Mouse (Mus musculus): Measurements from ENCODE around the gene Gm17387. TPM values are rescaled to one million over a fixed set of nuclear protein-coding genes. Genes with fewer than 3 reads are reported as not detected.

Gm17387 gene
- polyA plus RNA-seq, 1 experiment from 2014 or later: not detected

- no peak overlapping the region for H3K9ac ChIP-seq
- H3K27me3 ChIP-seq: no peaks in the 10 kb centered on the region
- peaks cover 14% of the 10 kb centered on the region for H3K4me1 ChIP-seq
- peak; percentile 50; the same call in 1 of the 2 replicates for ATAC-seq (ENCODE audit: borderline replicate concordance, extremely low read depth, low FRiP score, low TSS enrichment)
- no peak overlapping the region for H3K4me3 ChIP-seq
- peak overlapping the region; percentile 97 for H3K27ac ChIP-seq
- H3K36me3 ChIP-seq: no peaks in the 10 kb centered on the region
- H3K4me2 ChIP-seq: peak overlapping the region; percentile 43
- no peaks in the 10 kb centered on the region for H3K9me3 ChIP-seq
- WGBS: 23% methylated on average over 6 of the region's 9 CpGs
These were observed 12.1 kb downstream of the Gm17387 start for GRCm38 (mm10) chr7:141040867-141041606.

DNA sequence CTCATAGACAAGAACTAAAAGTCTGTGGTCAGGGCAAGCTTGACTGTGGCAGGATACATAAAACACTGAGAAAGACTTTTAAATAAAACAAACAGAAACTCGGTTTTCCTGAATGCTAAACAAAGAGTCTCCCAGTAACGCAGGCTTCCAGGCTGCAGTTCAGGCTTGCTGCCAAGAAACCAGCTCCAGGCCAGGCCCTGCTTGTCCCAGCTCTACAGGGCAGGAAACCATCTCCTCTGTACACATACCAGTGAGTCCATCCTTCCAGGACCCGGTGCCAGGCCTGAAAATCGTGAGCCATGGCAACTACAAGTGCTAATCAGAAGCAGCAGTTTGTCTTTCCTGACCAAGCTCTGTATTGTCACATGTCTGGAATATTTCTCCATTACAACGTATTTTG is 12.7 kb downstream of the Gm17387 start:
- WGBS: 7% methylated on average over 5 of the region's 5 CpGs
- Histone ChIP-seq H3K27me3 (no peaks in the 10 kb centered on the region), H3K9ac (no peak overlapping the region; the same call in 1 of the 2 replicates), H3K36me3 (no peaks in the 10 kb centered on the region), H3K4me1 (peaks cover 14% of the 10 kb centered on the region), H3K4me3 (no peak overlapping the region), H3K27ac (peak overlapping the region; percentile 97), H3K9me3 (no peaks in the 10 kb centered on the region), H3K4me2 (peak overlapping the region; percentile 43)
- peak; percentile 93 for ATAC-seq (ENCODE audit: borderline replicate concordance, extremely low read depth, low FRiP score, low TSS enrichment)

DNA sequence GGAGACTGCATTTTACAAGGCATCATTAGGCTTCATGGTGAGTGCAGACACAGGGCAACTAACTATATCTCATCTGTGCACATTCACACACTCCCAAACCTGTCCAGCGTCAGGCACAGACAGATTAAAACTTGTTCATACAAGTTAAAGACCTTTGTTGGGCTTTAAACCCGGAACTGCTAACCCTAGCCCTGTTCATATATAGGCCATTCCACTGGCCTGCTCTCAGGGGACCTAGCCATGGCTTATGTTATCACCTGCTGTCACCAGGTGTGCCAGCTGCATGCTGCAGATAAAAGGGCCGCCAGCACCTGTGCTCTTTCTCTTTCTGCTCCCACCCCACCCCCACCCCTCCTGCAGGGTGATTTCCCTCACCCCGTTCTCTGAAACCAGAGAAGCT is 13.6 kb downstream of the Gm17387 start:
- Histone ChIP-seq H3K36me3 (no peaks in the 10 kb centered on the region), H3K4me1 (peaks cover 20% of the 10 kb centered on the region), H3K4me2 (no peak overlapping the region), H3K27ac (peak overlapping the region; percentile 38; the same call in 1 of the 2 replicates), H3K27me3 (no peaks in the 10 kb centered on the region), H3K9ac (no peak overlapping the region), H3K4me3 (no peak overlapping the region), H3K9me3 (no peaks in the 10 kb centered on the region)
- ATAC-seq (ENCODE audit: borderline replicate concordance, extremely low read depth, low FRiP score, low TSS enrichment): no peak
- 50% methylated on average over 4 of the region's 4 CpGs for WGBS

- peak overlapping the region; percentile 91 for H3K27ac ChIP-seq
- peak overlapping the region; percentile 29; the same call in 1 of the 2 replicates for H3K9ac ChIP-seq
- 0 out of 2 replicates have a peak, but pooled peaks have one; percentile 0 for ATAC-seq (ENCODE audit: borderline replicate concordance, extremely low read depth, low FRiP score, low TSS enrichment)
- no peaks in the 10 kb centered on the region for H3K9me3 ChIP-seq
- H3K4me2 ChIP-seq: peak overlapping the region; percentile 64
- no peak overlapping the region for H3K4me3 ChIP-seq
- H3K36me3 ChIP-seq: no peaks in the 10 kb centered on the region
- WGBS: 61% methylated on average over 6 of the region's 6 CpGs
- H3K27me3 ChIP-seq: no peaks in the 10 kb centered on the region
- peaks cover 15% of the 10 kb centered on the region for H3K4me1 ChIP-seq
These were observed 18.1 kb downstream of the Gm17387 start for GRCm38 (mm10) chr7:141046931-141047580.

GRCm38 (mm10) chr7:141047581-141048225 is 18.8 kb downstream of the Gm17387 start:
- ATAC-seq (ENCODE audit: borderline replicate concordance, extremely low read depth, low FRiP score, low TSS enrichment): peak; percentile 95
- Histone ChIP-seq H3K4me1 (peaks cover 12% of the 10 kb centered on the region), H3K4me3 (peak overlapping the region; percentile 29), H3K36me3 (no peaks in the 10 kb centered on the region), H3K4me2 (peak overlapping the region; percentile 64), H3K9ac (peak overlapping the region; percentile 29), H3K27me3 (no peaks in the 10 kb centered on the region), H3K27ac (peak overlapping the region; percentile 94), H3K9me3 (no peaks in the 10 kb centered on the region)
- 4% methylated on average over 15 of the region's 19 CpGs for WGBS

DNA sequence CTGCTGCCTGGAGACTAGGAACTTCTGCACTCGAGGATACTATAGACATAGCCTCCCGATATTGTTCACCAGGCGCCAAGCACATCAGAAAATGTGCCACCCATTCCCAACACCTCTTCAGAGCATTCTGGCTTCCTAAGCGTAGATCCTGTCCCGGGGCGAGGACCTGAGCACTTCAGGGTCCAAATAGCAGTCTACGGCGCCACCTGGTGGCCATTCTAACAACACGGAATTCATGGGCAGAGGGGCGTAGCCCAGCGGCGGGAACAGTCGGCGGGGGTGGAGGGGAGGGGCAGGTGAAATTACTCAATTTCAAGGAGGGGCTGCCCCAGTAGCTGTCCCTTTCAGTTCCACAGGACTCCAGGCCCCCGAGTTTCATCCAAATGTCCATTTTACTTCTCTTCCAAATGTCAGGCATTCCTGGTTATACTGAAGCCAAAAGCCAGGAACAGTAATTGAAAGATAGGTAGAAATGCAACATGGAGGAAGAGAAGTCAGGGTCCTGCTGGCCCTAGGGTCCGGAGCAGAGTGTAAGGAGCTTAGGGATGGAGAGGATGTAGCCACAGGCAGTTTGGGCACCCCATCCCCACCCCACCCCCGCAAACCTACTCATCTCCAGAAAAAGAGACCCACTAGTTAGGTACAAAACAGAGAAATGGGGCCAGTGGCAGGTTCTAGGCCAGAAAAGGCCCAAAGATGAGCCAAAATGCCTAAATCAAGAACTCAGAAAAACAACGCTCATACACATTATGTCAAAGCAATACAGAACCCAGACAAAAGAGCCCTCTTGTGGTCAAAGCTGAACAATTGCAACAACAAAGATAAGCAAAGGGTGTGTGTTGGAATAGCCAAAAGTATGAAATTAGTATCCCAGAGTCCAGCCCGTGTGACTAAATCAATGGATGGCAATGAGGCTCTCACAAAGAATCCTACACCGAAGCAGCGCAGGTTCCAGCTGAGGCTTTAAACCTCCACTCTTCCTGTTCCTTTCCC is 19.6 kb downstream of the Gm17387 start:
- Histone ChIP-seq H3K36me3 (no peaks in the 10 kb centered on the region), H3K4me2 (peak overlapping the region; percentile 64), H3K4me1 (peaks cover 12% of the 10 kb centered on the region), H3K9ac (no peak overlapping the region), H3K27ac (peak overlapping the region; percentile 94), H3K27me3 (no peaks in the 10 kb centered on the region), H3K4me3 (peak overlapping the region; percentile 29), H3K9me3 (no peaks in the 10 kb centered on the region)
- WGBS: 9% methylated on average over 21 of the region's 21 CpGs
- peak; percentile 88 for ATAC-seq (ENCODE audit: borderline replicate concordance, extremely low read depth, low FRiP score, low TSS enrichment)

- H3K36me3 ChIP-seq: no peaks in the 10 kb centered on the region
- H3K9me3 ChIP-seq: no peaks in the 10 kb centered on the region
- H3K27ac ChIP-seq: no peak overlapping the region
- no peak overlapping the region for H3K9ac ChIP-seq
- no peak overlapping the region for H3K4me3 ChIP-seq
- WGBS: 58% methylated on average over 2 of the region's 2 CpGs
- H3K4me1 ChIP-seq: peaks cover 12% of the 10 kb centered on the region
- H3K27me3 ChIP-seq: no peaks in the 10 kb centered on the region
- ATAC-seq (ENCODE audit: borderline replicate concordance, extremely low read depth, low FRiP score, low TSS enrichment): no peak
- H3K4me2 ChIP-seq: no peak overlapping the region
These were observed 20.4 kb downstream of the Gm17387 start for GRCm38 (mm10) chr7:141049326-141049725.

- WGBS: 44% methylated on average over 17 of the region's 17 CpGs
- H3K36me3 ChIP-seq: no peaks in the 10 kb centered on the region
- H3K9me3 ChIP-seq: no peaks in the 10 kb centered on the region
- H3K4me1 ChIP-seq: peaks cover 12% of the 10 kb centered on the region
- no peaks in the 10 kb centered on the region for H3K27me3 ChIP-seq
- ATAC-seq (ENCODE audit: borderline replicate concordance, extremely low read depth, low FRiP score, low TSS enrichment): no peak
- H3K9ac ChIP-seq: no peak overlapping the region
- H3K4me2 ChIP-seq: no peak overlapping the region
- no peak overlapping the region for H3K27ac ChIP-seq
- no peak overlapping the region for H3K4me3 ChIP-seq
These were observed 22.2 kb downstream of the Gm17387 start for GRCm38 (mm10) chr7:141051060-141051685.

- no peaks in the 10 kb centered on the region for H3K9me3 ChIP-seq
- H3K4me1 ChIP-seq: peaks cover 11% of the 10 kb centered on the region
- WGBS: 76% methylated on average over 4 of the region's 4 CpGs
- H3K36me3 ChIP-seq: no peaks in the 10 kb centered on the region
- ATAC-seq (ENCODE audit: borderline replicate concordance, extremely low read depth, low FRiP score, low TSS enrichment): no peak
- no peaks in the 10 kb centered on the region for H3K27me3 ChIP-seq
- no peak overlapping the region for H3K27ac ChIP-seq
- no peak overlapping the region for H3K4me3 ChIP-seq
- no peak overlapping the region for H3K9ac ChIP-seq
- H3K4me2 ChIP-seq: no peak overlapping the region
These were observed 23.1 kb downstream of the Gm17387 start for GRCm38 (mm10) chr7:141052016-141052415.

DNA sequence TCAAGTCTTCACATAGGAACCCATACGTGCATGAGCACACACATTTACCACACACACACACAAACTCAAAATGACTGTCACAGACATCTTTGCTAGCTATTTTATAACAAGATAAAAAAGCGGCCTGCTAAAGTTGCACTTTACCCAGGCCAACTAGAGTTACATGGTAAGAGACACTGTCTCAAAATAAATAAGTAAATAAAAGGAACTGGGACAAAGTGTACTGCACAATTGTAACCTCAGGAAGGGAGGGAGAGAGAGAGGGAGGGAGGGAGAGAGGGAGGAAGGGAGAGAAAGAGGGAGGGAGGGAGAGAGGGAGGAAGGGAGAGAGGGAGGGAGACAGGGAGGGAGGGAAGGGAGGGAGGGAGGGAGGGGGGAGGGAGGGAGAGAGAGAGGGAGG is 23.5 kb downstream of the Gm17387 start:
- 75% methylated on average over 2 of the region's 2 CpGs for WGBS
- H3K4me1 ChIP-seq: peaks cover 7% of the 10 kb centered on the region

DNA sequence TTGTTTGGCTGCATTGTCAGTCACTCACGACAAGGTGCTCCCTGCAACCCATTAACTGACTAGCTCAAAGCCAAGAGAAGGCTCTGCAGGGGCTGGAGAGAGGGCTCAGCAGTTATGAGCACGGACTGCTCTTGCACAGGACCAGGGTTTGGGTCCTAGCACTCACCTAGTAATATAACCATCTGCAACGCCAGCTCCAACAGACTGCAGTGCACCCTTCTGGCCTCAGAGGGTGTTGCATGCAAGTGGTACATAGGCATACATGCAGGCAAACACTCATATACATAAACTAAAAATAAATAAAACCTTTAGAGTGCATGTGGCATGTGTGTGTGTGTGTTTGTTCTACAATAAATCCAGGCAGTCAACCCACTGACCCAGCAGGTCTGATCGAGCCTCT is 26.9 kb downstream of the Gm17387 start:
- H3K36me3 ChIP-seq: no peaks in the 10 kb centered on the region
- no peak overlapping the region for H3K9ac ChIP-seq
- H3K4me1 ChIP-seq: peaks cover 8% of the 10 kb centered on the region; the same call in 1 of the 2 replicates
- WGBS: 75% methylated on average over 4 of the region's 4 CpGs
- H3K4me3 ChIP-seq: no peak overlapping the region
- no peak for ATAC-seq (ENCODE audit: borderline replicate concordance, extremely low read depth, low FRiP score, low TSS enrichment)
- no peaks in the 10 kb centered on the region for H3K9me3 ChIP-seq
- H3K27me3 ChIP-seq: peaks cover 9% of the 10 kb centered on the region
- no peak overlapping the region for H3K4me2 ChIP-seq
- H3K27ac ChIP-seq: no peak overlapping the region

More for the DNA sequence above, 23.5 kb downstream of the Gm17387 start:
- Histone ChIP-seq H3K36me3 (no peaks in the 10 kb centered on the region), H3K27ac (no peak overlapping the region), H3K27me3 (no peaks in the 10 kb centered on the region), H3K9me3 (no peaks in the 10 kb centered on the region), H3K9ac (no peak overlapping the region), H3K4me2 (no peak overlapping the region), H3K4me3 (no peak overlapping the region)
- ATAC-seq (ENCODE audit: borderline replicate concordance, extremely low read depth, low FRiP score, low TSS enrichment): no peak
